Mouse (Mus musculus) kidney, adult 2 months (tissue): ENCODE results near the gene Lrsam1. TPM values are rescaled to one million over a fixed set of nuclear protein-coding genes. Genes with fewer than 3 reads are reported as not detected.

Experiments
- DNase-seq: peaks from one replicate; pipeline ENCODE4 v3.0.0; 2021
- H3K27ac ChIP-seq: fragments of 200-500 bp; 2 replicates; pipeline ENCODE4 v1.5.1; 2012; ENCODE audit warnings: low read depth, low read length, control low read depth, inconsistent platforms; ENCODE audit not compliant: insufficient read depth
- H3K27me3 ChIP-seq: fragments of 200-500 bp; replicated peaks from 2 replicates; pipeline ENCODE4 v1.6.1; 2012; ENCODE audit warnings: mild to moderate bottlenecking, moderate library complexity, low read length, inconsistent platforms; ENCODE audit not compliant: control insufficient read depth, insufficient read depth
- H3K36me3 ChIP-seq: fragments of 200-500 bp; 2 replicates; pipeline ENCODE4 v1.6.1; 2012; ENCODE audit warnings: mild to moderate bottlenecking, moderate library complexity, low read length, inconsistent platforms; ENCODE audit not compliant: control insufficient read depth, insufficient read depth
- H3K4me1 ChIP-seq: fragments of 200-500 bp; 2 replicates; pipeline ENCODE4 v1.6.1; 2011; ENCODE audit warnings: low read length; ENCODE audit not compliant: control insufficient read depth, insufficient read depth
- H3K4me3 ChIP-seq: fragments of 200-500 bp; 2 replicates; pipeline ENCODE4 v1.5.1; 2011; ENCODE audit warnings: mild to moderate bottlenecking, low read depth, low read length, control low read depth; ENCODE audit not compliant: insufficient read depth
- CTCF ChIP-seq: fragments of 200-500 bp; conservative IDR thresholded peaks from 2 replicates; pipeline ENCODE4 v1.5.1; 2011; ENCODE audit warnings: low read depth, mild to moderate bottlenecking, control low read depth, low read length, moderate library complexity, mixed read lengths; ENCODE audit not compliant: insufficient read depth, insufficient read length
- POLR2A ChIP-seq: fragments of 200-500 bp; IDR thresholded peaks from one replicate; pipeline ENCODE4 v1.6.1; 2011; ENCODE audit warnings: low read depth, low read length, control low read depth
- WGBS: fragments of 180-500 bp; shearing (Covaris S2); methylation state at CpG from one replicate; pipeline ENCODE4 v1.1.7; 2018; 5-methylcytosine and 5-hydroxymethylcytosine counted together
- polyA plus RNA-seq: library from polyadenylated mRNA; depleted of rRNA; stranded (reverse); fragments of >200 nt; gene quantifications from 2 replicates; pipeline ENCODE4 v1.2.3, GENCODE M21; 2012

The Lrsam1 gene
- polyA plus RNA-seq, 1 experiment: 12.0 TPM

DNA sequence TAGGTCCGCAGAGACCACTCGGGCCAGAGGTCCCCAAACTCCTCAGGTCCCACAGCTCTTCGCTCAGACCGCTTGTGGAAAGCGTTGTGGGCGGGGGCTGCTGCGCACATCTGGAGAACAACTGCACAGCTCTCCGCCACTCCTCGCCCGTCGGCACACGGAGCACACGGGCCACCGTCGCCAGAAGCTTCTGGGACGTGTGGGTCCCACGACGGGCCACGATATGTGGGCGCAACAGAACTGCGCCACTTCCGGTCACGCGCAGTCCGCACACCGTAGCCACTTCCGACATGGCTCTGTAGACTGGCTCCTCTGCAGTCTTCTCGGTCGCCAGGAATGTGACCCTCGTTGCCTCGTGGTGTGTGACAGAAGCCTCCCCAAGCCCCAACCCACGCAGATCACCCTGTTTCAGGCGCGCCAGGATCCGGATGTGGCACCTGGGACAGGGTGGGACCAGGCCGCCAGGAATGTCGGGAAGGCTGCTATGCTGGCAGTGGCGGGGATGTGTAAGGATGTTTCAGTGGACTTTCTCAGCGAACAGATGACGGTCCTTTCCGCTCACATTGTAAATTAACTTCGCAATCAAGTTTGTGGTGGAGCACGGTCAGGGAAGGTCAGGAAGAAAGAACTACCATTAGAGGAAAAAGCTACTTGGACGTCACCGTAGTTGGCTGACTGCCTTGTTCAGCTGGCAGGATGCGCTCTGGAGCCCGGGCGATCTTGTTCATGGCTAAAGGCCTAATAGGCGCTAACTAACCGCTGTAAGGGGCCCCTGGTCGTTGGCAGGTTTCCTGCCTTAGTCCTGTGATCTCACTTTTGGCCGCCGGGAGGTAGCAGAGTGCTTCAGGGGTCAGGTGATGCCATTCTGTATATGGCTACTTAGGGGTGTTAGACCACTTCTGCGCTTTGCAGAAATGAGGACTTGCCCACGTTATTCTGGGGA, 5.5 kb upstream of the Lrsam1 start:
- peak; percentile 93 for DNase-seq
- Histone ChIP-seq H3K36me3 (no peaks in the 10 kb centered on the region), H3K4me1 (peaks cover 14% of the 10 kb centered on the region; the same call in 1 of the 2 replicates), H3K27ac (peak overlapping the region; percentile 97), H3K27me3 (no peaks in the 10 kb centered on the region), H3K4me3 (peak overlapping the region; percentile 80)
- WGBS: under 1% methylated on average over 55 of the region's 55 CpGs
- TF ChIP-seq POLR2A (peak; percentile 95), CTCF (peak; percentile 59)

GRCm38 (mm10) chr2:32966184-32966688, 4.8 kb upstream of the Lrsam1 start:
- WGBS: 10% methylated on average over 13 of the region's 13 CpGs
- TF ChIP-seq POLR2A: no peak
- TF ChIP-seq CTCF: no peak

GRCm38 (mm10) chr2:32965511-32966183, 4.2 kb upstream of the Lrsam1 start:
- DNase-seq: no peak

More at GRCm38 (mm10) chr2:32966184-32966688, 4.8 kb upstream of the Lrsam1 start:
- peak overlapping the region; percentile 80 for H3K4me3 ChIP-seq
- DNase-seq: no peak
- H3K27me3 ChIP-seq: no peaks in the 10 kb centered on the region
- H3K27ac ChIP-seq: peak overlapping the region; percentile 97
- H3K36me3 ChIP-seq: no peaks in the 10 kb centered on the region
- H3K4me1 ChIP-seq: peaks cover 14% of the 10 kb centered on the region; the same call in 1 of the 2 replicates

GRCm38 (mm10) chr2:32964659-32965457, 3.4 kb upstream of the Lrsam1 start:
- Histone ChIP-seq H3K36me3 (no peaks in the 10 kb centered on the region), H3K4me1 (peaks cover 18% of the 10 kb centered on the region; the same call in 1 of the 2 replicates), H3K27me3 (no peaks in the 10 kb centered on the region), H3K4me3 (no peak overlapping the region), H3K27ac (no peak overlapping the region)
- TF ChIP-seq POLR2A (no peak), CTCF (no peak)
- DNase-seq: no peak
- WGBS: 57% methylated on average over 10 of the region's 10 CpGs

More at GRCm38 (mm10) chr2:32965511-32966183, 4.2 kb upstream of the Lrsam1 start:
- H3K27ac ChIP-seq: no peak overlapping the region
- 33% methylated on average over 7 of the region's 7 CpGs for WGBS
- no peak overlapping the region for H3K4me3 ChIP-seq
- TF ChIP-seq POLR2A (no peak), CTCF (no peak)
- H3K4me1 ChIP-seq: peaks cover 17% of the 10 kb centered on the region; the same call in 1 of the 2 replicates
- no peaks in the 10 kb centered on the region for H3K27me3 ChIP-seq
- H3K36me3 ChIP-seq: no peaks in the 10 kb centered on the region

- DNase-seq: no peak
- Histone ChIP-seq H3K27me3 (no peaks in the 10 kb centered on the region), H3K27ac (no peak overlapping the region), H3K4me3 (no peak overlapping the region), H3K4me1 (peaks cover 18% of the 10 kb centered on the region; the same call in 1 of the 2 replicates), H3K36me3 (no peaks in the 10 kb centered on the region)
- TF ChIP-seq POLR2A: no peak
- TF ChIP-seq CTCF: no peak
- 89% methylated on average over 1 of the region's 1 CpGs for WGBS
Measured at GRCm38 (mm10) chr2:32963981-32964380, 2.6 kb upstream of the Lrsam1 start.

GRCm38 (mm10) chr2:32963544-32963943, 2.1 kb upstream of the Lrsam1 start:
- Histone ChIP-seq H3K36me3 (no peaks in the 10 kb centered on the region), H3K4me1 (peaks cover 18% of the 10 kb centered on the region; the same call in 1 of the 2 replicates), H3K4me3 (no peak overlapping the region), H3K27me3 (no peaks in the 10 kb centered on the region), H3K27ac (no peak overlapping the region)
- no peak for DNase-seq
- 72% methylated on average over 4 of the region's 4 CpGs for WGBS
- no peak for TF ChIP-seq POLR2A
- no peak for TF ChIP-seq CTCF
